Mouse (Mus musculus): ENCODE measurements around the gene Syde1. TPM values are rescaled to one million over a fixed set of nuclear protein-coding genes. Genes with fewer than 3 reads are reported as not detected.
"Not testable (repeated sequence)": the region's sequence is repeated elsewhere in the genome, so short reads cannot be mapped to it uniquely, and the experiment has no call there.

Gene Syde1
- polyA plus RNA-seq (2012; ENCODE audit: insufficient read depth, low replicate concordance), result 2.0 and 2.8 TPM in 2 replicates

DNA sequence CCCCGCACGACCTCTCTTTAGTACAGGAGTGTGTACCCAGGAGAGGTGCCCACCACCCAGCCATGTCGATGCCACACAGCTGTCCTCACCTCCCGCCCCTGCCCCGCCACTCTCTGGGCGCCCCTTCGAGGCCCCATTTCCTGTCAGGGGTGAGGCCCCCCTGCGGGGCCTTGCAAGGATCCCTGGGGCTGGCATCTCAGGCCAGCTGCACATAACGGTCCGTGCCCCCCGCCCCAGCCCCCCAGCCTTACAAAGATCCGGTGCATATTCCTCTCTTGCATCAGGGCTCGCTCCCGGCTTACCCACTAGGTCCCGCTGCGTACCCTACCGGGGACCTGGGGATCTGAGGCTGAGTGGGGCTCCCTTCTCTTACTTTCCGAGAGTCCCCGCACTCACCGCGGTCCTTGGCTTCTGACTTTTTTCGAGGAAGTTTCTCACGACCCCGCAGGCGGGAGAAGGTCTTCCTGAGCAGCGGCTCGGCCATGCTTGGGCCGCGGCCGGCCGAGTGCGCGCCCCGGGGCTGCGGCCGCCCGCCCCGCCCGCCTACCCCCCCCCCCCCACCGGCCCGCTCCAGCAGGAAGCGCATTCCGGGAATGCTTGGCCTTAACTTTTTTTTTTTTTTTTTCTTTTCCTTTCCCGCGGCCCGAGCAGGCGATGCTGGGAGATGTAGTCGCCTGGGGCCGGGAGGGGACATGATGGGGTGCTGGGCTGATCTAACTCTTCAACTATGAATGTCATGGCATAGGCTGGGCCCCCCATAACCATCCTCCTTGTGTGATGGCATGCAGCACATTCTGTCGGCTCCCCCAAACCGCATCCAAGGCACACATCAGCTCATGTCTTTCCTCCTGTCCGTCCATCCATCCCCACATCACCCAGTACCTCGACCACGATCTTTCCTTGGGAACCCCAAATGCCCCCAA is at the start of gene Syde1:
Gene Syde1 (minus strand): TSS at position 559 of the 923 bp plus-strand sequence.
- Histone ChIP-seq H3K4me3 (replicated peaks) (peak within 1 kb of the TSS; percentile 88), H3K4me1 (peaks cover 16% of the 10 kb centered on the region), H3K27me3 (replicated peaks) (peaks cover 46% of the 10 kb centered on the region), H3K36me3 (replicated peaks; ENCODE audit: low read length) (peaks cover 8% of the 10 kb centered on the region), H3K9me3 (no peaks in the 10 kb centered on the region)
- no peak for TF ChIP-seq GATA1 (IDR thresholded peaks at IDR 0.05; ENCODE audit: borderline replicate concordance, low read length)
- TF ChIP-seq FLI1 (IDR thresholded peaks at IDR 0.05; ENCODE audit: low read length), result no peak

DNA sequence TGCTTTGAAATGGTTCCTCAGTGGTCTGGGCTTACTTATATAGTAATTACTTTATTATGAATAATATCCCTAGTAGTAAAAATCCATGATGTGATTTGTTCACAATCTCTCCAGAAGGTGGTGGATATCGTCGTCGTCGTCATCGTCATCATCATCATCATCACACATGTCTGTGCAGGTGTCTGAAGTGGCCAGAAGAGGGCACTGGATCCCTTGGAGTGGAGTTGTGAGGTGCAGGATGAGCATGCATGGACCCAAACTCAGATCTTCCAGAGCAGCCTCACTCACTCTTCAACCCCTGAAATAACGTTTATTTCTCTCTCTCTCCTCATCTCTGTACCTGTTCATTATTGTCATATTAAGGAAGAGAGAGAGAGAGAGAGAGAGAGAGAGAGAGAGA is 40.5 kb upstream of the Syde1 start:
- Histone ChIP-seq H3K9me3 (no peaks in the 10 kb centered on the region), H3K36me3 (replicated peaks; ENCODE audit: low read length) (no peaks in the 10 kb centered on the region), H3K27me3 (replicated peaks) (peaks cover 3% of the 10 kb centered on the region), H3K4me3 (replicated peaks) (peak overlapping the region; percentile 28), H3K4me1 (no peaks in the 10 kb centered on the region)
- TF ChIP-seq FLI1 (IDR thresholded peaks at IDR 0.05; ENCODE audit: low read length), result no peak
- no peak for TF ChIP-seq GATA1 (IDR thresholded peaks at IDR 0.05; ENCODE audit: borderline replicate concordance, low read length)

DNA sequence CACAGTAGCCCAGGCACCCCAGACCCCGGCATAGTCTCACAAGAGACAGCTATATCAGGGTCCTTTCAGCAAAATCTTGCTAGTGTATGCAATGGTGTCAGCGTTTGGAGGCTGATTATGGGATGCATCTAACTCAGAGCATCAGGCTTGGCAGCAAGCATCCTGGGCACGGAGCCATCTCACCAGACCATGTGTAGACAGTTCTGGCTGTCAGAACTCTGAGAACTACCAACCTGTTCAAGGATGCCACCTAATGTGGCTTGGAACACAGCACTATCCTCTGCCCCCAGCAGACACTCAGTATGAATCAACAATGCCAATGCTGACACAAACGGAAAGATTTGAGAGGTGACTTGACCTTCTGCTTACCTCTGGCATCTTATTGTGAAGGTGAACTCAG is 38.4 kb upstream of the Syde1 start:
- Histone ChIP-seq H3K27me3 (replicated peaks) (peaks cover 3% of the 10 kb centered on the region), H3K4me1 (no peaks in the 10 kb centered on the region), H3K4me3 (replicated peaks) (no peak overlapping the region), H3K9me3 (no peaks in the 10 kb centered on the region), H3K36me3 (replicated peaks; ENCODE audit: low read length) (no peaks in the 10 kb centered on the region)
- TF ChIP-seq GATA1 (IDR thresholded peaks at IDR 0.05; ENCODE audit: borderline replicate concordance, low read length), result no peak
- TF ChIP-seq FLI1 (IDR thresholded peaks at IDR 0.05; ENCODE audit: low read length), result no peak

DNA sequence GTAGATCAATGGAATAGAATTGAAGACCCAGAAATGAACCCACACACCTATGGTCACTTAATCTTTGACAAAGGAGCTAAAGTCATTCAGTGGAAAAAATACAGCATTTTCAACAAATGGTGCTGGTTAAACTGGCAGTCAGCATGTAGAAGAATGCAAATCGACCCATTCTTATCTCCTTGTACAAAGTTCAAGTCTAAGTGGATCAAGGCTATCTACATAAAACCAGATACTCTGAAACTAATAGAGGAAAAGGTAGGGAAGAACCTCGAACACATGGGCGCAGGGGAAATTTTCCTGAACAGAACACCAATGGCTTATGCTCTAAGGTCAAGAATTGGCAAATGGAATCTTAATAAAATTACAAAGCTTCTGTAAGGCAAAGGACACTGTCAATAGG is 31.4 kb upstream of the Syde1 start:
- H3K27me3 ChIP-seq (replicated peaks); H3K4me3 ChIP-seq (replicated peaks); H3K36me3 ChIP-seq (replicated peaks; ENCODE audit: low read length); H3K9me3 ChIP-seq; H3K4me1 ChIP-seq: not testable (repeated sequence)

DNA sequence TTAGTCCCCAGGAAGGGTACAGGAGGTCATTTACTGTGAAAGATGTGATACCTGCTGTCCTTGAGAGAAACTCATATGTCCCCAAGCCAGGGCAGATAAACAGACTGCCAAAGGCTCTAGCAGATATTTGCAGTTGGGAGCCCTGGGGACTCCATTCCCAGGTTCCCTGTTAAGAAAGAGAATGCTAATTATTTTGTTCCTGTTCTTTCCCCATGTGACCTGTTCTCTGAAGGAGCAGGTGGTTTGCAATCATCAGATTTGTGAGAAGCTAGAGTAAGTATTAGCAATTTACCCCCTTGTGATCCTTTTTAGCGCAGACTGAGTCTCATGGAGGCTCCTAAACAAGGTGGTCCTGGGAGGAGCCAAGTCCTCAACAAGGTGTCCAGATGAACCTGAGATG is 26.2 kb upstream of the Syde1 start, which contains the start of gene Olfr1357:
Gene Olfr1357 (minus strand): TSS at position 101 of the 400 bp plus-strand sequence.
- no peaks in the 10 kb centered on the region for H3K36me3 ChIP-seq (replicated peaks; ENCODE audit: low read length)
- no peaks in the 10 kb centered on the region for H3K4me1 ChIP-seq
- TF ChIP-seq GATA1 (IDR thresholded peaks at IDR 0.05; ENCODE audit: borderline replicate concordance, low read length), result no peak
- no peak within 1 kb of the TSS for H3K4me3 ChIP-seq (replicated peaks)
- no peaks in the 10 kb centered on the region for H3K9me3 ChIP-seq
- peaks cover 2% of the 10 kb centered on the region for H3K27me3 ChIP-seq (replicated peaks)

DNA sequence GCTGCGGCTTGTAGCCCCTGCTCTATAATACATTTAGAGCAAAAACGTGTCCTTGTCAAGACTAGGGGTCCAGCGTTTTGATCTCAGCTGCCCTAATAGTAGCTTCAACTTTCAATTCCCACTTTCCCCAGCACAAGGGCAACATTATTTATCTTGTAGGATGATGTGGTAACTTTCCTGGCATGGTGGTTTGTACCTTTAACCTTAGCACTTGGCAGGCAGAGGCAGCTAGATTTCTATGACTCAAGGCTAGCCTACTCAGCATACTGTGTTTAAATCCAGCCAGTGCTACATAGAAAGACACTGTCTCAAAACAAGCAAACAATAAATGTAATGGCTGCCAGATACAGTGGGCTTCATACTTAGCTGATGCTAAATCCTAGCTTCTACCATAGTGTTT is 15.8 kb upstream of the Syde1 start:
- H3K9me3 ChIP-seq, result no peaks in the 10 kb centered on the region
- no peaks in the 10 kb centered on the region for H3K4me1 ChIP-seq
- H3K4me3 ChIP-seq (replicated peaks), result no peak overlapping the region
- TF ChIP-seq GATA1 (IDR thresholded peaks at IDR 0.05; ENCODE audit: borderline replicate concordance, low read length) (no peak), FLI1 (IDR thresholded peaks at IDR 0.05; ENCODE audit: low read length) (no peak)
- no peaks in the 10 kb centered on the region for H3K36me3 ChIP-seq (replicated peaks; ENCODE audit: low read length)
- peaks cover 14% of the 10 kb centered on the region for H3K27me3 ChIP-seq (replicated peaks)

DNA sequence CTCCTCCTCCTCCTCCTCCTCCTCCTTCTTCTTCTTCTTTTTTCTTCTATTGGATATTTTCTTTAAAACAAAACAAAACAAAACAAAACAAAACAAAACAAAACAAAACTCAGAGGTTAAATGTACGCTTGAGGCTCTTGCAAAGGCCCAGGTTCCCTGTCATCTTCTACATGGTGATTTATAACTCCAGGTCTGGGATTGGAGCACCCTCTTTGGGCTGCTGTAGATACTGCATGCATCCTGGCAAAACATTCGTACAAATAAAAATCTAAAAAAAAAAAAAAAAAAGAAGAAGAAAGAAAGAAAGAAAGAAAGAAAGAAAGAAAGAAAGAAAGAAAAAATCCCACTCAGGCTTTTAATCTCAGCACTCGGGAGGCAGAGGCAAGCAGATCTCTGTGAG is 13.3 kb upstream of the Syde1 start:
- TF ChIP-seq GATA1 (IDR thresholded peaks at IDR 0.05; ENCODE audit: borderline replicate concordance, low read length) (no peak), FLI1 (IDR thresholded peaks at IDR 0.05; ENCODE audit: low read length) (no peak)

DNA sequence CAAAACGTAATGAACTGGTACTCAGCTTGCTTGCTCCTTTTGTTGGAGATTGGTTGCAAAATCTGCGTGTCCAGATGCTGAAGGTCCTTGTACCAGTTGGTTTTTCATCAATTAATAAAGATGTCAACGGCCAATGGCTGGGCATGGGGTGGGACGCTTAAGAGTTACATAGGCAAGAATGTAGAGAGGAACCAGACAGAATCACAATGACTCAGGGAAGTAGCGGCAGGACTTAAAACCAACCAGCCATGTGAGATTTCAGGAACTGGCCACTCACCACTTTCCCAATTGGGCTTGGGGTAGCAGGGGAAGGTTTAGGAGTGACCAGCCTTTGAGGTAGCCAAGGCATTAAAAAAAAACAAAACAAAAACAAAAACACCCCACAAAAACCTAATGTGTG is 8.1 kb upstream of the Syde1 start:
- no peak overlapping the region for H3K4me3 ChIP-seq (replicated peaks)
- TF ChIP-seq FLI1 (IDR thresholded peaks at IDR 0.05; ENCODE audit: low read length), result no peak
- TF ChIP-seq GATA1 (IDR thresholded peaks at IDR 0.05; ENCODE audit: borderline replicate concordance, low read length), result no peak
- no peaks in the 10 kb centered on the region for H3K4me1 ChIP-seq
- no peaks in the 10 kb centered on the region for H3K36me3 ChIP-seq (replicated peaks; ENCODE audit: low read length)
- peaks cover 15% of the 10 kb centered on the region for H3K27me3 ChIP-seq (replicated peaks)
- no peaks in the 10 kb centered on the region for H3K9me3 ChIP-seq

More for the DNA sequence above, 13.3 kb upstream of the Syde1 start:
- H3K9me3 ChIP-seq, result no peaks in the 10 kb centered on the region
- no peaks in the 10 kb centered on the region for H3K4me1 ChIP-seq
- H3K27me3 ChIP-seq (replicated peaks), result peaks cover 9% of the 10 kb centered on the region
- no peak overlapping the region for H3K4me3 ChIP-seq (replicated peaks)
- H3K36me3 ChIP-seq (replicated peaks; ENCODE audit: low read length), result no peaks in the 10 kb centered on the region

DNA sequence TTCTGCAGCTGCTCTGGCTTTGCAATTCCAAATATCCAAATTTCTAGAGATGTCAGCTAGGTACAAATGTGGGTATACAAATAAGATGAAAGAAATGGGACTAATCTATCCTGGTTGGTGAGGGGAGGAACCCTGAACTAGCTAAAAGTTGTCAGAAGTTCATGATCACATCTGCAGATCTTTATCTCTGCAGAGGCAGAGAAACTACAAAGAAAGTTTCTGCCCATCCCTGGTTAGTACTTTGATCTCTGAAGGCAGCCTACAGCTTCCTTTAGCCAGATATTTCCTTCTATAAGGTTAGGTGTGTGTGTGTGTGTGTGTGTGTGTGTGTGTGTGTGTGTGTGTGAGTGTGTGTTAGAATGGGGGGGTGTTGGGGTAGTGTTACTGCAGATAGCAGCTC is 2.8 kb upstream of the Syde1 start:
- TF ChIP-seq FLI1 (IDR thresholded peaks at IDR 0.05; ENCODE audit: low read length) (no peak), GATA1 (IDR thresholded peaks at IDR 0.05; ENCODE audit: borderline replicate concordance, low read length) (no peak)
- no peaks in the 10 kb centered on the region for H3K9me3 ChIP-seq
- H3K36me3 ChIP-seq (replicated peaks; ENCODE audit: low read length), result no peaks in the 10 kb centered on the region
- H3K4me1 ChIP-seq, result peaks cover 16% of the 10 kb centered on the region
- H3K4me3 ChIP-seq (replicated peaks), result no peak overlapping the region
- peaks cover 51% of the 10 kb centered on the region for H3K27me3 ChIP-seq (replicated peaks)

DNA sequence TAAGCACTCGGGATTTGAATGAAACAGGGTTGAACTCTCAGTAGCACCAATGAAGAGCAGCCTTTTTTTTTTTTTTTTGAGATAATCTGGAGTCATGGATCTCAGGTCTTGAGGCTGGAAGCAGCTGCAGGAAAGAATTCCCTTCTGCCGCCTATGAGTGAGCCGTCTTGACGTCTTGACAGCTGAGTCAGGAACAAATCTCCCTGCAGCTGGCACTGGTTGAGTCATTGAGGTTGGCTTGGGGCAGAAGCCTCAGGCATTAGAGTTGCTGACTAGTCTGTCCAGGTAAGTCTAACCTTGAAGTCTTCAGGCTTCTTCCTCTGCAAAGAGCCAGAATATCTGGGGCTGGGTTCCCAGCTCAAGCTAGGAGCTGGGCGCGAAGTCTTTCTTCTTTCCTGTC is 2.4 kb upstream of the Syde1 start:
- TF ChIP-seq GATA1 (IDR thresholded peaks at IDR 0.05; ENCODE audit: borderline replicate concordance, low read length), result no peak
- no peak for TF ChIP-seq FLI1 (IDR thresholded peaks at IDR 0.05; ENCODE audit: low read length)
- Histone ChIP-seq H3K4me3 (replicated peaks) (no peak overlapping the region), H3K4me1 (peaks cover 16% of the 10 kb centered on the region), H3K27me3 (replicated peaks) (peaks cover 51% of the 10 kb centered on the region), H3K9me3 (no peaks in the 10 kb centered on the region), H3K36me3 (replicated peaks; ENCODE audit: low read length) (no peaks in the 10 kb centered on the region)
